Mouse (Mus musculus): ENCODE data around the gene Sumo1. TPM values are rescaled to one million over a fixed set of nuclear protein-coding genes. Genes with fewer than 3 reads are reported as not detected.

The Sumo1 gene
- total and polyA plus RNA-seq, 3 experiments, result 129 to 131 TPM; not detected in 1

GRCm38 (mm10) chr1:59540537-59541148, 130.0 kb downstream of the Sumo1 start:
- Histone ChIP-seq H3K4me1 (ENCODE audit: control insufficient read depth in 1 of 2, insufficient read depth in 2 of 2, low read length in 2 of 2) (peaks cover 0 to 3% of the 10 kb centered on the region in 2 experiments; a peak in 1 of 4 replicates), H3K9ac (ENCODE audit: control insufficient read depth, low read depth, low read length, poor library complexity, severe bottlenecking) (no peak overlapping the region), H3K9me3 (replicated peaks; ENCODE audit: insufficient read depth, low read length) (no peaks in the 10 kb centered on the region), H3K79me2 (ENCODE audit: control insufficient read depth, insufficient read depth, low read length, poor library complexity) (no peaks in the 10 kb centered on the region), H3K36me3 (ENCODE audit: control insufficient read depth in 1 of 2, insufficient read depth in 2 of 2, low read length in 2 of 2) (no peaks in the 10 kb centered on the region), H3K4me3 (ENCODE audit: control insufficient read depth in 1 of 2, insufficient read depth in 1 of 2, low read depth in 2 of 2, low read length in 2 of 2) (no peak overlapping the region), H3K27me3 (ENCODE audit: control insufficient read depth in 1 of 2, insufficient read depth in 2 of 2, low read length in 2 of 2) (peaks cover 7 to 14% of the 10 kb centered on the region in 2 experiments), H3K27ac (ENCODE audit: control insufficient read depth, low read depth, low read length) (no peak overlapping the region)
- no peak for DNase-seq (ENCODE audit: low read depth, low spot score)
- TF ChIP-seq SIN3A (IDR thresholded peaks at IDR 0.05; ENCODE audit: low read length) (no peak), ZNF384 (IDR thresholded peaks at IDR 0.05; ENCODE audit: low read depth, low read length) (no peak), TCF12 (IDR thresholded peaks at IDR 0.05; ENCODE audit: low read depth, low read length) (no peak), CHD1 (IDR thresholded peaks at IDR 0.05; ENCODE audit: low read depth, low read length) (no peak), HCFC1 (IDR thresholded peaks at IDR 0.05; ENCODE audit: low read depth, low read length) (no peak), MYC (IDR thresholded peaks at IDR 0.05; ENCODE audit: low read depth, low read length) (no peak), POLR2A (IDR thresholded peaks at IDR 0.05; ENCODE audit: control insufficient read depth in 1 of 2, insufficient read depth in 1 of 2, low read depth in 1 of 2, low read length in 2 of 2, poor library complexity in 1 of 2) (no peak), ETS1 (IDR thresholded peaks at IDR 0.05; ENCODE audit: low read depth, low read length) (no peak), TBP (IDR thresholded peaks at IDR 0.05; ENCODE audit: low read depth, low read length) (no peak), POLR2AphosphoS5 (IDR thresholded peaks at IDR 0.05; ENCODE audit: borderline replicate concordance, low read depth, low read length) (no peak)

DNA sequence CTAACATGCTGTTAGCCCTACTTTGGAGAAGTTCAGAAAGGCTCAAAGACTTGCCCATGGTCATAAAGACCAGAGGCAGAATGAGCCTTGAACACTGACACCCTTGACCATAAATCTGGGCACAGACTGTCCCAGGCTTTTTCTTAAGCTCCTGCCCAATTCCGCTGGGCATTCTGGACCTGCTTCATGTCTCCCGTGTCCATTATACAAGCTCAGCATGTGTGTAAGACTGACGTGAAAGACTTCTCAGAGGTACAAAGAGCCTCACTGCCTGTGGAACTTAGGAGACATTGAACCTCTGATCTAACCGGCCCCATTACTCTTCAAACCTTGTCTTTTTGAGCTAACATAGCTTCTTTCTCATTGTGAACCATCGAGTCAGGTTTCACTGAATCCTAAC, 132.3 kb downstream of the Sumo1 start:
- H3K4me3 ChIP-seq (ENCODE audit: control insufficient read depth in 1 of 2, insufficient read depth in 1 of 2, low read depth in 2 of 2, low read length in 2 of 2), result no peak overlapping the region
- DNase-seq (ENCODE audit: low read depth, low spot score), result no peak
- H3K79me2 ChIP-seq (ENCODE audit: control insufficient read depth, insufficient read depth, low read length, poor library complexity), result no peaks in the 10 kb centered on the region
- H3K27ac ChIP-seq (ENCODE audit: control insufficient read depth, low read depth, low read length), result no peak overlapping the region
- no peaks in the 10 kb centered on the region for H3K9me3 ChIP-seq (replicated peaks; ENCODE audit: insufficient read depth, low read length)
- no peak overlapping the region for H3K9ac ChIP-seq (ENCODE audit: control insufficient read depth, low read depth, low read length, poor library complexity, severe bottlenecking)
- H3K36me3 ChIP-seq (ENCODE audit: control insufficient read depth in 1 of 2, insufficient read depth in 2 of 2, low read length in 2 of 2), result no peaks in the 10 kb centered on the region
- TF ChIP-seq EP300 (IDR thresholded peaks at IDR 0.05; ENCODE audit: low read depth in 1 of 2, low read length in 2 of 2), result no peak
- TF ChIP-seq UBTF (IDR thresholded peaks at IDR 0.05; ENCODE audit: borderline replicate concordance, insufficient read depth, low read depth, low read length), result no peak
- TF ChIP-seq MYB (IDR thresholded peaks at IDR 0.05; ENCODE audit: low read depth, low read length), result no peak
- TF ChIP-seq ETS1 (IDR thresholded peaks at IDR 0.05; ENCODE audit: low read depth, low read length), result no peak
- H3K4me1 ChIP-seq (ENCODE audit: control insufficient read depth in 1 of 2, insufficient read depth in 2 of 2, low read length in 2 of 2), result no peaks in the 10 kb centered on the region
- peaks cover 14 to 21% of the 10 kb centered on the region in 2 experiments for H3K27me3 ChIP-seq (ENCODE audit: control insufficient read depth in 1 of 2, insufficient read depth in 2 of 2, low read length in 2 of 2)

Other genes with a start within 250 kb of the Sumo1 start
- gene Fzd7, start 188.4 kb downstream of the Sumo1 start, total RNA-seq (2012; rRNA removed), result 18.5 and 23.4 TPM in 2 replicates
- 10 to 100 TPM in 1 of 2 experiments, not detected in 1; 24.7 TPM for gene Fzd7, start 188.4 kb downstream of the Sumo1 start, polyA plus RNA-seq (2012; ENCODE audit: insufficient read depth in 1 of 2, insufficient read length in 2 of 2, low read depth in 1 of 2, low replicate concordance in 2 of 2, missing spikeins in 1 of 2)
- 0.23 TPM in 1 of 2 replicates, not detected in the other for gene Gm973, start 154.6 kb downstream of the Sumo1 start, total RNA-seq (2012; rRNA removed)
- not detected for gene Gm973, start 154.6 kb downstream of the Sumo1 start, polyA plus RNA-seq (2012; ENCODE audit: insufficient read depth in 1 of 2, insufficient read length in 2 of 2, low read depth in 1 of 2, low replicate concordance in 2 of 2, missing spikeins in 1 of 2)
- gene Nop58, start 14.1 kb upstream of the Sumo1 start, total RNA-seq (2012; rRNA removed), result 513 and 590 TPM in 2 replicates
- 1,000 to 10,000 TPM in 1 of 2 experiments, 100 to 1,000 TPM in 1; 474 to 1,828 TPM for gene Nop58, start 14.1 kb upstream of the Sumo1 start, polyA plus RNA-seq (2012; ENCODE audit: insufficient read depth in 1 of 2, insufficient read length in 2 of 2, low read depth in 1 of 2, low replicate concordance in 2 of 2, missing spikeins in 1 of 2)
- 2.3 and 2.6 TPM in 2 replicates for gene Bmpr2, start 92.6 kb upstream of the Sumo1 start, total RNA-seq (2012; rRNA removed)
- gene Bmpr2, start 92.6 kb upstream of the Sumo1 start, polyA plus RNA-seq (2012; ENCODE audit: insufficient read depth in 1 of 2, insufficient read length in 2 of 2, low read depth in 1 of 2, low replicate concordance in 2 of 2, missing spikeins in 1 of 2), result 10 to 100 TPM in 1 of 2 experiments, 1 to 10 TPM in 1; 3.1 to 18.6 TPM
- 11.2 and 17.1 TPM in 2 replicates for gene Fam117b, start 242.2 kb upstream of the Sumo1 start, total RNA-seq (2012; rRNA removed)
- 10 to 100 TPM in 1 of 2 experiments, not detected in 1; 15.5 TPM for gene Fam117b, start 242.2 kb upstream of the Sumo1 start, polyA plus RNA-seq (2012; ENCODE audit: insufficient read depth in 1 of 2, insufficient read length in 2 of 2, low read depth in 1 of 2, low replicate concordance in 2 of 2, missing spikeins in 1 of 2)